Mouse (Mus musculus): Measurements from ENCODE around the gene Cav2.

Gene Cav2

DNA sequence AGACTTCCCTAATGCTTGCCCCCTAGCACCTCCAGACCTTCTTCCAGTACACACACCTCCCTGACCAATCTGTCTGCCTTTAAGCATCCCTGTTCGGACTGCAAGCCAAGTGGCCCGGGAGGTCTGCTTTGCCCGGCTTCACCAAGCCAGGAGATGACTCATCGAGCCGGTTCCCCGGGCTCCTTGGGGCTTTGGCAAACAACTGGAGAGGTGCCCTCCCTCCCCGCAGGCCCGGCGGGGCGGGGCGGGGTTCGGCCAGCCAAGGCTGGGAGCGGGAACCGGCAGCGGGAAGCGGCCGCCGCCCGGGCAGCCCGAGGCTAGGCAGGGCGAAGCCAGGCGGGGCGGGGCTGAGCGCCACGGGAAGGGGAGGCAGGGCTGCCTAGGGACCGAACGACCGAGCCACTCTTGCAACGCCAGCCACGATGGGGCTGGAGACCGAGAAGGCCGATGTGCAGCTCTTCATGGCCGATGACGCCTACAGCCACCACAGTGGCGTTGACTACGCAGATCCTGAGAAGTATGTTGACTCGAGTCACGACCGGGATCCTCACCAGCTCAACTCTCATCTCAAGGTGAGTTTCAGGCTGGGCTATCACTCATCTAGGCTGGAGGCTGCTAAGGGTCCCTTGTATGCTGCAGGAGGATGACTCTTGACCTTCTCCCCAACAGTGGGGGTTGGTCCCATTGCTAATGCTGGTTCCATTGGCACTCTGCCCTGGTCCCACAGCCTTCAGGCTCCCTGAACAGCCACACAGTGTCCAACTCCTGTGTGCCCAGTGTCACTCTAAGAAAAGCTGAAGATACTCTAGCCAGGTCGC is at the start of gene Cav2:
Gene Cav2, plus strand, starts transcription at position 247 of the 818 bp plus-strand sequence.
- peak; percentile 74 for DNase-seq

DNA sequence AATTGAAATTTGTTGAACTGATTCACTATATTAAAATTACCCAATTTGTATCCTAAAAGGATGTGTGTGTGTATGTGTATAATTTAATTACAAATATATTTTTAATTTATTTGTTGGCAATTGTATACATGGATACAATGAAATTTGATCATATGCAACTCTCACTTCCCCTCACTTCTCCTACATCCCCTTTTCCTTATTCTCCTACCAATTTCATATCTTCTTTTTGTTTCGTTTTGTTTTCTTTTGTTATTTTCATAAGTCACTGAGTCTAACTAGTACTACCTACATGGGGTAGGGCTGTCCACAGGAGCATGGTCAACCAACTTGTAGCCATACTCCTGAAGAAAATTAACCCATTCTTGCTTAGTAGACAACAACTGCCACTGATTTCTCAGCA is 41.3 kb upstream of the Cav2 start:
- no peak for DNase-seq

DNA sequence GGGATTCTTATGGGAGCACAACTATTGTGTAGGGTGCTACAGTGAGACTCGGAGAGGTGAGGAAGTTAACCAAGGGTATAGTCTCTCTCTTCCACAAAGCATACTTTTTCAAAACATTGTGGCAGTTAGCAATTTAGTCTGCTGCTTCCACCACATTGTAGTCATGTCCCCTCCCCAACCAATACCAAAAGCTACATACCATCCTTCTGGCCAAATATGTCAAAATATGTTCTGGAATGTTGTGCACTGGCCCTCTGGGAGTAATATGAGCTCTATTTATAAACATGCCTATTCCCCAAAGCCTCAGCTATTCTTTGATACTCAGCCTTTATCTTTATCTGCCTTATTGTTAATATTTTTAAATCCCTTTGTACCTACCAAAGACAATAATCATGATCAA is 40.0 kb upstream of the Cav2 start:
- DNase-seq: no peak

DNA sequence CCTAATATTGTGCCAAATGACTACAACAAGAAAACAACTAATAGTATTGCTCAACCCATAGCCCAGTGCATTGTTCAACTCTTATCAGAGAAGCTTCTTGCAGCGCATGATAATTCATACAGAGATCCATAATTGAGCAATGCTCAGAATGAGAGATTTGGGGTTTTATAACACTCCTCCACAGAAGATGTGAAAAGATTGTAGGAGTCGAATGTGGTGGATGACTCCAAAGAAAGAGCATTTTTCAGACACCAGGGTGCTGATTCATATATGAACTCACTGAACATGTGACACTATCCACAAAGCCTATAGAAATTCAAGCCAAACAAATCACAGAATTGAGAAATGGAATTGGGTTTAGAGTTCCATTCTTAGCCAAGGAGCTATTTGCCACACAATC is 34.0 kb upstream of the Cav2 start:
- DNase-seq: no peak

DNA sequence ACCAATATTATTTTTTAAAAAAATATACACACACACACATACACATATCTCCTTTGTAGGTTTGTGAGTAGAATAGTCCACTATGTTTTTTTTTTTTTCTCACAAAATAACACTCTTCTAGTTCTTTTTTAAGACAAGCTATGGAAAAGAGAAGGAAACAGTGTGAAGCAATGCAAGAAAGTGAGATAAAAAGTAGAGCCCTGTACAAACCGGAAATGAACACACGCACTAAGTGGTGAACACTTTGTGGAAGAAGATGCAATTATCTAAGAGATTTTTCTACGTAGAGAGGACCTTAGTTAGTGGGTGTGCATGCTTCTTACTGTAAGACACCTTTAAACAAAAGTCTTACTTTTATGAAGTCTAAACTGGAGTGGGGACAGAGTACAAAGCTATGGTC is 33.3 kb upstream of the Cav2 start:
- no peak for DNase-seq

DNA sequence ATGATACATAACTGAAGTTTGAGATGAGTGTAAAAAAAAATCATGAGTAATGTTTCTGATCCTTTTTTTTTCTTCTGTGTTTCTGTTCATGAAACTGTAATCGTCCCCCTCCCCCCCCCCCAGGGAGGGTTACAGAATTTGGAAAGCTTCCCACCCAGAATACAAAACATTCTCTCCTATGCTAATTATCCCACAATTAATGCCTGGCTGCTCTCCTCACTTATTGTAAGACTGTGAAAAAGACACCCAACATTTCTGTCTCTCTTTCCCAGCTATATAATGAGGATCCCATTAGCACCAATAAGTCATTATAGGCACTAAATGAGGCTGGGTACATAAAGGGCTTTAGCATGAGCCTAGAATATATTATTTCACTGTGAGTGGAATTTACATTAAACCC is 32.7 kb upstream of the Cav2 start:
- DNase-seq: no peak

DNA sequence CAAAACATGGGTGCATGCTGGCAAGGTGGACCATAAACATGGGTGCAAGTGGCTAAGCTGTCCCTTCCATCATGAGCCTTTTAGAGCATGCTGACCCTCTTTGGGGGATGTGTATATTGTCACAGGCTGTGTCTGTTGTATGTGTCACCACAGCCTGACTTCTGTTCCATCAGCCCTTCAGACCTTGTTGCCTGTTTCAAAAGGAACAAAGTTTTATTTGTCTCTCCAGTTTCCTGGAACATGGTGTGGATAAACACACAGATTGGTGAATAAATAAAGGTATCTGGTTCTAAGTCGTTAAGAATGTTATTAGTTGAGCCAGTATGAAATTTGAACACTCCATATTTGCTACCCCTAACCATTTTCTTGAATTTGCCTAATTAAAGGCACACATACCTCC is 29.0 kb upstream of the Cav2 start:
- DNase-seq: no peak

DNA sequence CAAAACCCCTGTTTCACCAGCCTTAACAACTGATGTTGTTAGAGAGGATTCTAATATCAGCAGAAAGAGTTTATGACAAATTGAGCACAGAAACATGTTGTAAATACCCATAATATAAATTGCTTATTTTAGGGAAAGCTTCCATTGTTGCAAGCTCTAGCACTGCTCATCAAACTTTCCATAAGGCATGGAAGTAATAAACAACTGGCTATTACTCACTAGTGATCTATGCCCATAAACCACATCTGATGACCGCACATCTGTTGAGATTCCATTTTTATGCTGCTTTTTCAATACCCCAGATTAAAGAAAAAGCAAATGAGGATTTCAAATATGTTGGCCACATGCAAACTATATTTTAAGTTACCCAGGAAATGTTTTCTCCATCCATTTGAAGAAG is 22.8 kb upstream of the Cav2 start:
- no peak for DNase-seq

DNA sequence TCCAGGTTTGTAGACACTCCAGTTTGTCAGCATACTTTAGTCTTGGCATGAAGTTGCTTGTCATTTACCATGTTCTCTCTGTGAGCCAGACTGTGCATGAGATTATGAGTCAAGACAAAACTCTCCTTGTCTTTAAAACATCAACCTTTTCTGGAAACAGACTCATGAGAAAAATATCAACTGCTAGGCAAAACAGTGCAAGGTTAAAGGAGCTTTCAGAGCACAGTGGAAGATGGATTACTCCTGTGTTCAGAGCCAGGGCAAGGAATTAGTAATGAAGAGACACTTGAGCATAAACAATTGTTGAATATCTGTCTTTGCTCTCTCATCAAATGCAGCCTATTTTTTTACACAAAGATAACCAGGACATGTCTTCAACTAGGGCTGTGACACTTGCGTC is 22.1 kb upstream of the Cav2 start:
- no peak for DNase-seq

DNA sequence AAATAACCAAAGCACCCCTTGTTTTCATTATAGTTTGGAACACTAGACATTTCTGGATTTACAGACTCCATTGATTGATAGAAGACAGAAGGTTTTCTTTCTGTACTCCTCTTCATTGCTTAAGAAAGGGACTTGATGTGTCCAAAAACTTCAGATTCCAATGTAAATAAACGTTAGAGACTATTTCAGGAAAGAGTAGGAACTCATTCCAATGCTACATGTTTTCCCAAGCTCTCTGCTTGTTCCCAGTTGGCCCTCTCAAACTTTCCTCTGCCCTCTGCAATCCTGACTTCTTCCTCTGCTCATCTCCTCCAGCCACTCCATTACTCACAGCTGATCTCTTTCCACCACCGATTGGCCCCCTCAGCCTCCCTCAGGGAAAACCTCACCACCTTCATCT is 18.2 kb upstream of the Cav2 start:
- no peak for DNase-seq

DNA sequence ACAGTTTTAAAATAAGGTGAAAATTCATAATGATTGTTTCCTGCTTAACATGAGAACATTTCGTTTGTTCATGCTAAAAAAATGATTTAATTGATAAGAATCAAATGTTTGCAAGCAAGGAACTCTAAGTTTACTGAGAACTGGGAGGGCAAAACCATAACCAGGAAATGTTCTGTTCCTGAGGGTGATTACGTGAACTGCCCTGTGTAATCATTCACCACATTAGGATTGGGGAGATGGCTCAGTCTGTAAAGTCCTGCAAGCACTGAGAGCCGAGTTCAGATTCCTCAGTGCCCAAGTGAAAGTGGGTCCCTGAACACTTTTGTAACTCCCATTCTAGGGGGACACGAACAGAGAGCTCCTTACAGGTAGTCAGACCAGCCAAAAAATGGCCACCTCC is 15.9 kb upstream of the Cav2 start:
- DNase-seq: no peak

DNA sequence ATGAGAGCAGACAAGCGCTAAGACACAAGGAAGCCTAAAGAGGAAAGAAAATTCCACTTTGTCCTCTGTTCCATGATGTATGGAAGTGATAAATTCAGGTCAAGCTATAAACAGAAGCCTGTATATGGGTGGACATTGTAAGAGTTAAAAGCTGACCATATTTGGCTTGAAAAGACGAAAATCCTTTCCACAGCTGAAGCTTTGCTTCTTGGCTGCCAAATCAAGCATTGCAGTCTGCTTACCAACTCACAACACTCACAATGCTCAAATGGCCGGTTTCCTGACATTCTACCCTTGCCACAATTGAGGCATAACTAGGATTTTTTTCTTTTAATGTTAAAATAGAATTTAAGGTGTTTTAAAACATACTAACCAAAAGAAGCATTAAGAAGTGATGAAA is 14.5 kb upstream of the Cav2 start:
- DNase-seq: no peak

DNA sequence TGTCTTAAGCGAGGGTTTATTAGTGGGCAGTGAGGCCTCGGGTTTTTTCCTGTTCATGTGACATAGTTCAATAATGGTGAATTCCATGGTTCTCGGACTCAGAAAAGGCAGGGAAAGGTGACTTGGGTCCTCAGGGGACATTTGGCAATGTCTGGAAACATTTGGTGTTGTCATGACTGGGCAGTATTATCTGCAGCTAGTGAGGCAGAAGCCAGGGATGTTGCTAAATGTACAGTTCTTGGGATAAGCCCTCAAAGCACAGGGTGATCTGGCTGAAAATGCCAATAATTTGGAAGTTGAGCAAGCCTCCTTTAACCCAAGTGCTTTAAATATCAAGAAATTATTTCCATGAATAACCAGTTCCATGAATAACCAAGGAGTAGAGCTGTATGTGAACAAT is 2.6 kb upstream of the Cav2 start:
- DNase-seq: no peak

DNA sequence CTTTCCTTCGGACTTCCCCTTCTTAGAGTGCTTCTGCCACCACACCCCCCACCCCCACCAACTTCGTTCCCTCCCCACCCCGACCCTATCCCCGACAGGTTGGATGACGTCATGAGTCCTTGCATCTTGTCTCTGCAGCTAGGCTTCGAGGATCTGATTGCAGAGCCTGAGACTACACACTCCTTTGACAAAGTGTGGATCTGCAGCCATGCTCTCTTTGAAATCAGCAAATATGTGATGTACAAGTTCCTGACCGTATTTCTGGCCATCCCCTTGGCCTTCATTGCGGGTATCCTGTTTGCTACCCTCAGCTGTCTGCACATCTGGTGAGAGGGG is 740 bp downstream of the Cav2 start:
- DNase-seq: no peak

DNA sequence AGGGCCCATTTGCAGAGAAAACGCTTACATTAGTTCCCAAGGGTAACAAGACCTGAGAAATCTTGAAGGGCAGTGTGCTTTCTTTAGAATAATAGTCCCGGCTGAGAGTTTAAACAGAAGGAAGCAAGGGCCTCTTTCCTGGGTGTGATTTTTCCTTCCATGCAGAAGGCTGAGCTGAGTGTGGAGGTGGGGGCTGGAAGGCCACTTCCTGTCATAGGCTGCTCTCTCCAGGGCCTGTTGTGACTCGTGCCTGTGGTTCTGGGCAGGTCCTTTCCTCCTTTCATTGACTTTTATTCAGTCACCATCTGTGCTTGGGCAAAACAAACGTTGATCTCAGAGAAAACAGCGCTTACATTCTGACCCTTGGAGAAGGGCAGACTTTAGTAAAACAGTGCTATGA is 1.2 kb downstream of the Cav2 start:
- no peak for DNase-seq

DNA sequence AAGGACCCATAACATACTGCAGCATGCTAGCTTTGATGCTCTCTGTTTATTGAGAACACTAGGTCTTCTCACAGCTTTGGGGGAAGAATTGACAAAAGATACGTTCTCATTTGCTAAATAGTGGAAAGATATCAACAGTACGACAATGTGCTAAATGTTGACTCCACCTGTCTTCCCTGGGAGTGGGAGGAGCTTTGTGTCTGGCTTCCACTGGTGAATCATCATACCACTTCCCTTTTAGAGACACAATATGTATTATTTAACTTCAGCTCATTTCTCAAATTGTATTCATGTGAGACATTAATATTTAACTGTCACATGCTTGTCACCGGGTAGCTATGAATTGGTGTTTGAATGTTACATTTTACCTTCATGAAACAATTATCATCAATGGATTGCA is 2.8 kb downstream of the Cav2 start:
- no peak for DNase-seq

DNA sequence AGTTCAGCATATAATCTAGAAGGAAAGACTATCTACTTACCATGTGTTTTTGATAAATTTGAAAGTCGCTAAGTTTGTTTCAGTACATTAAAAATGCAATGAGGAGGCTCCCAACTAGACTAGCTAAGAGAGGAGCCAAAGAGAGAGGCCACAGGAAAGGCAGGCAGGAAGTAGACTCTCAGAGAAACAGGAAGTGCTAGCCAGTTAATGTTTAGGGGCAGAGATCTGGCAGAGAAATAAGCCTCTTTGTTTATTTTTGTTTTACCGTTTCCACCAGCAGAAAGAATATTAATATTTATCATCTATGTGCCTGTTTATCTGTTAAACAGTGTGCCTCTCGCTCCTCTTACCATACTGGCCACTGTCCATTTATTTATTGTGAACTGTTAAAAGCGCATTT is 5.4 kb downstream of the Cav2 start:
- DNase-seq: no peak

DNA sequence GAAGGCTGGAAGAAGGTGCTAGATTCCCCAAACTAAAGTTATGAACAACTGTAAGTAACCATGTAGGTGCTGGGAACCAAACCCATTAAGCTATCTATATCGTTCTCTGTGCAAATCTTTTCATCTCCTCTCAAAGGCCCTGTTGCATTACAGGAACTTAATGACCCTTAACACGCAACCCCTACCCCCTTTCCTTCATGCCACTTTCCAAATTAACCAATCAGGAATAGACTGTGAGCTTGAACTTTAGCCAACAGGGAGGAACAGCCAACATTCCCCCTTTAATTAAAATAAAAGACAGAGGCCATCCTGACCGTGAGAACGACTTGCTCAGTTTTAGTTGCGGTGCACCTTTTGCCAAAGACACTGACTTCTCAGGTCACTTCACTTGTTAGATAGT is 14.1 kb downstream of the Cav2 start:
- DNase-seq: no peak

DNA sequence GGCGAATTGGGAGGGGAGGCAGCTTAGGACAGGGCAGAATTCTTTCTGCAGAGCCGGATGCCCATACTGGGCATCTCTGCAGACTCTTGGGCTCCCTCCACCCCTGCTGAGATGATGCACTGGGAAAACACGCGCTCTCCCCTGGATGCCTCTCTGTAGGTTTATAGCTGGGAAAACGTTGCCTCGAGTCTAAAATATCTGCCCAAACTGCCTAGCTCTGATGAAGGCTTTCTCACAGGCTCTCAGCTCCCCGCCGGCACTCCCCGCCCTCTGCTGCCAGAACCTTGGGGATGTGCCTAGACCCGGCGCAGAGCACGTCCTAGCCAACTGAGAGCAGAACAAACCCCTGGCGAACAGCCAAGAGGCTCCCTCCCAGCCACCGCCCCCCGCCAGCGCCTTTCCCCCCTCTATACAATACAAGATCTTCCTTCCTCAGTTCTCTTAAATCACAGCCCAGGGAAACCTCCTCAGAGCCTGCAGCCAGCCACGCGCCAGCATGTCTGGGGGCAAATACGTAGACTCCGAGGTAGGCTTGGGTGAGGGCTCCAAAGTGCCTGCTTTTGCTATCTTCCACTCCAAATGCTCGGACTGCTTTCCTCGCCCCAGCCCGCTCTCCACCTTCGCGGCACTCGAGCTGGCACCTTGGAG is 25.1 kb downstream of the Cav2 start, which contains the start of gene Cav1:
Gene Cav1, plus strand, starts transcription at position 382 of the 648 bp plus-strand sequence.
- DNase-seq: peak; percentile 23

DNA sequence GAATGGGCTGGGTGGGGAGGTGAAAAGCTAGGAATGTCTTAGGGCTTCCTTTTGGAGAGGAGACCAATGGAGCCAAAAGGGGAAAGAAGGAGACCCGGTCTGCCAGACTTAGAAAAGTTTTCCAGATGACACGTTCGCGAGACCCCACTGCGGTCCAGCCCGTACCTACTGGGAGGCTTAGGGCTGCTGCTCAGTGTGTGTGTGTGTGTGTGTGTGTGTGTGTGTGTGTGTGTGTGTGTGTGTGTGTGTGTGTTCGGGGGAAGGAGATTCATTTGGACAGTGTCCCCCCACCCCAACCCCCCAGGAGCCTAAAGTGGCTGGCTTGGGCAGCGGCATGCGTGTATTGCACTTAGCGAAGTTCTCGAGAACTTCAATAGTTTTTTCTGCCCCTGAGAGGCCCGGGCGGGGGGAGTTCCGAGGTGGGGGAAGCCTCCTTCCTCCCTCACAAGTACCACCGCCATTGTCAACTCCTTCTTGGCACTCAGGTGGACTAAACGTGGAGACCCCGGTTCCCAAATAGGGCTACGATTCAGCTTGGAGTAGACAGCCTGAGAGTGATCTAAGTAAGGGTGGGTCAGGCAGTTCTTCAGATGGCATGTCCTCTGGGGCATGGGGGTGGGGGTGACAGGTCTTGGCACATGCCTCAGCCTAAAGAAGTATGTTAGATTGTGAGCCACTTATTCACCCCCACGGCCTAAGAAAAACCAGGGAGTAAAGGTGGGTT is 25.8 kb downstream of the Cav2 start:
- no peak for DNase-seq

DNA sequence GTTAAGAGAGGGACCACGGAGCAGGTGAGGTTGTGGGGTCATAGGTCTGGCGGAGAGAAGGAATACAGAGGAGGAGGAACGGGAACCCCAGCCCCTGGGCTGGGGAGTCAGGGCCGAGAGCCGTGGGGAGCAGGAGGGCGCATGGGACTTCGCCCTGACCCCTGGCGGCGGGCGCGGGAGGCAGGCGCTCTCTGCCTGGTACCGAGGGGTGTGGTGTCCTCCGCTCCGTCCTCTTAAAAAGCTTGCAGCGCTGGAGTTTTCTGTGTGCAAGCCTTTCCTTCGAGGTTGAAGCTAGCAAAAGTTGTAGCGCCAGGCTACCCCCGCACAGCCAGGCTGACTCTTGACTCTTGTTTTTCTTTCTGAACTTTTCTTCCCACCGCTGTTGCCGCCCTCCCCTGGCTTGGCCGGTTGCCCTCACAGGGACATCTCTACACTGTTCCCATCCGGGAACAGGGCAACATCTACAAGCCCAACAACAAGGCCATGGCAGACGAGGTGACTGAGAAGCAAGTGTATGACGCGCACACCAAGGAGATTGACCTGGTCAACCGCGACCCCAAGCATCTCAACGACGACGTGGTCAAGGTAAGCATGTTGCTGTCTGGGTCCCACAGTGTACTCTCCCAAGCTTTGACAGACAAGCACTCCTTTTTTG is 26.6 kb downstream of the Cav2 start:
- DNase-seq: no peak

DNA sequence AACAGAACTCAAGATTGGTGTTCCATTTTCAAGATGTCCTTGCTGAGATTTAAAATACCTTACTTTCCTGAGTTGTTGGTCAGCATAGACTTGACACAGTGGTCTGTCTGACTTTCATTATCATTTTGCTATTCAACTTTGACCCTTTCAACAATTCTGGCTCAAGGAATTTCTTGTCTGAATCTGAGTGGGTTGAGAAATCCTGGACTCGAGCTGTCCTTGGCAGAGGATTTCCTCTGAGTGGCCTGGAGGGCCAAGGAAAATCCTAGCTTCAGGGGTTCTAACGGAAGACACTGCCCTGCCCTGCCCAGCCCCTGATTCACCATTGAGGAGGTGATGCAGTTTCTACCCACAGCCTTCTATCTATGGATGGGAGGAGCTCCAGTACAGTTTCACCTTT is 27.7 kb downstream of the Cav2 start:
- DNase-seq: no peak

DNA sequence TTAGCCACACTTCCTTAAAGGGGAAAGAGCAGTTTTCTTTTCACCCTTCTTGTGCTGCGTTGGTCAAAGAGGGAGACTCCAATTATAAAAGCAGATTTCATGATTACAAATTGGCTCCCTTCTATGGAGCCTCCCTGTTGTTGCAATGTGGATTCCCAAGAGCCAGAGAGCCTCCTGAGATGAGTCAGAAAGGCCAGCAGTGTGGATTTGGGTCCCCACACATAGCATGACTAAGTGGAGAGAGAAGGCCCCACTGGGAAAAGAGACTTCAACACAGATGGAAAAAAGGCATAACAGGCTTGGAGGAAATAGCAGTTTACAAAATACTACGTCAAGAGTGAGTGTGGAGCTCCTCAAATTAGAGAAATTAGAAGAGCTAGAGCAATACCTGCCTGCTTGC is 28.3 kb downstream of the Cav2 start:
- no peak for DNase-seq

DNA sequence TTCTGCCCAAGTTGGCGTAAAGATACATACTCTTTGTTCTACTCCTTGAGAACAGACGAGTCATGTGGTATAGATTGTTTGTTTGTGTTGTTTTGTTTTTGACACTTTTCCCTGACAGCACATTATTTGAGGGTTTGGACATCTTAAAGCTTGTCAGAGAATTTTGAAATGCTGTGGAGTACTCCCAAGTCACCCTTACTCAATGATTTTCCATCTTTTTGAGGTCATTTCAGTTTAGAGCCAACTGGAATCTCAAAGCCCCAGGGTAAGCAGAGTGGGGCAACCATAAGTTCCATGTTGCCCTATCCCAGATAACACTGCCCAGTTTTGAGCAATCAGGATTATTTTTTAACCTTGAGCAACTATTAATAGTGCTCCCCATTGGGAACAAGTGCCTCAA is 33.3 kb downstream of the Cav2 start:
- no peak for DNase-seq
